Mouse (Mus musculus) CH12.LX (cell line): ENCODE measurements at regions not wholly inside any gene's neighbourhood (a gene's known extent, or its start where the extent isn't known, plus 50 kb on each side); places are given as distances from the start of the nearest gene placed in this dataset.

Experiments used
- DNase-seq: peaks from one replicate; pipeline ENCODE4 v3.0.0-alpha.2; 2013; ENCODE audit errors: extremely low read depth
- H3K27ac ChIP-seq: 2 replicates; pipeline ENCODE4 v1.5.1; 2012; ENCODE audit warnings: low read depth, mild to moderate bottlenecking, control low read depth, moderate library complexity; ENCODE audit not compliant: insufficient read depth
- H3K27me3 ChIP-seq: replicated peaks from 2 replicates; pipeline ENCODE3; 2012; ENCODE audit warnings: inconsistent platforms
- H3K36me3 ChIP-seq, 2 experiments: replicated peaks in 1 of 2; 2 replicates each; pipeline versions ENCODE3 to v1.6.1; 2012; ENCODE audit warnings: inconsistent platforms in 1 of 2, low read length in 1 of 2, mild to moderate bottlenecking in 1 of 2, mixed read lengths in 1 of 2, moderate library complexity in 1 of 2; ENCODE audit not compliant: control insufficient read depth in 1 of 2, insufficient read depth in 1 of 2
- H3K4me1 ChIP-seq, 2 experiments: 2 replicates each; pipeline ENCODE4 v1.6.1; 2012; ENCODE audit warnings: inconsistent platforms in 1 of 2, moderate library complexity in 1 of 2; ENCODE audit not compliant: insufficient read depth in 2 of 2, control insufficient read depth in 1 of 2
- H3K4me2 ChIP-seq: 2 replicates; pipeline ENCODE4 v1.6.1; 2012; ENCODE audit warnings: low read depth, mild to moderate bottlenecking, control low read depth; ENCODE audit not compliant: poor library complexity, insufficient read depth, severe bottlenecking
- H3K4me3 ChIP-seq, 3 experiments: fragments of 150-350 bp in 1 of 3; sonication (generic) in 1 of 3; replicated peaks in 1 of 3; 2 replicates each; pipeline versions ENCODE3 to v1.5.1; 2011 to 2012; ENCODE audit warnings: low read depth in 2 of 3, low read length in 2 of 3, mild to moderate bottlenecking in 2 of 3, moderate library complexity in 2 of 3, control low read depth in 1 of 3, improper control_type of control experiment in 1 of 3, inconsistent platforms in 1 of 3, mixed read lengths in 1 of 3; ENCODE audit not compliant: poor library complexity in 1 of 3
- H3K79me2 ChIP-seq: replicated peaks from 2 replicates; pipeline ENCODE4 v1.6.1; 2012; ENCODE audit warnings: mild to moderate bottlenecking, moderate library complexity; ENCODE audit not compliant: control insufficient read depth, poor library complexity, insufficient read depth, severe bottlenecking; ENCODE audit errors: extremely low read depth
- H3K9ac ChIP-seq: 2 replicates; pipeline ENCODE4 v1.6.1; 2012; ENCODE audit warnings: low read depth, mild to moderate bottlenecking, control low read depth, moderate library complexity; ENCODE audit not compliant: insufficient read depth
- H3K9me3 ChIP-seq: replicated peaks from 2 replicates; pipeline ENCODE3; 2012; ENCODE audit warnings: low read length, inconsistent platforms, mixed read lengths
- CHD2 ChIP-seq: IDR thresholded peaks from 2 replicates; pipeline ENCODE4 v1.6.1; 2011; ENCODE audit warnings: low read length, improper control_type of control experiment
- CTCF ChIP-seq, 2 experiments: IDR thresholded peaks in 1 of 2; conservative IDR thresholded peaks in 1 of 2; 2 replicates each; pipeline ENCODE4 v1.5.1; 2011 to 2012; ENCODE audit warnings: low read depth in 2 of 2, low read length in 2 of 2, improper control_type of control experiment in 1 of 2, inconsistent platforms in 1 of 2, mild to moderate bottlenecking in 1 of 2, moderate library complexity in 1 of 2
- E2F4 ChIP-seq: IDR thresholded peaks from 2 replicates; pipeline ENCODE4 v1.6.1; 2011; ENCODE audit warnings: low read depth, low read length, improper control_type of control experiment; ENCODE audit not compliant: insufficient replicate concordance
- EP300 ChIP-seq: IDR thresholded peaks from 2 replicates; pipeline ENCODE4 v1.6.1; 2011; ENCODE audit warnings: low read length, improper control_type of control experiment
- ETS1 ChIP-seq: conservative IDR thresholded peaks from 2 replicates; pipeline ENCODE4 v1.6.1; 2012; ENCODE audit warnings: low read depth, mild to moderate bottlenecking, inconsistent platforms, low read length, improper control_type of control experiment, moderate library complexity
- JUN ChIP-seq: IDR thresholded peaks from 2 replicates; pipeline ENCODE4 v1.6.1; 2011; ENCODE audit warnings: low read depth, mild to moderate bottlenecking, low read length, improper control_type of control experiment, moderate library complexity; ENCODE audit not compliant: insufficient read depth
- JUND ChIP-seq: conservative IDR thresholded peaks from 2 replicates; pipeline ENCODE4 v1.6.1; 2011; ENCODE audit warnings: low read depth, low read length, improper control_type of control experiment
- KAT2A ChIP-seq: IDR thresholded peaks from 2 replicates; pipeline ENCODE4 v1.6.1; 2012; ENCODE audit warnings: low read length, improper control_type of control experiment, inconsistent platforms; ENCODE audit not compliant: insufficient replicate concordance
- MEF2A ChIP-seq: IDR thresholded peaks from 2 replicates; pipeline ENCODE4 v1.6.1; 2014; ENCODE audit warnings: low read depth, mild to moderate bottlenecking, inconsistent platforms, low read length, improper control_type of control experiment, borderline replicate concordance
- MXI1 ChIP-seq: IDR thresholded peaks from 2 replicates; pipeline ENCODE4 v1.6.1; 2011; ENCODE audit warnings: mild to moderate bottlenecking, low read depth, low read length, improper control_type of control experiment
- MYC ChIP-seq: IDR thresholded peaks from 2 replicates; pipeline ENCODE4 v1.6.1; 2011; ENCODE audit warnings: low read depth, mild to moderate bottlenecking, improper control_type of control experiment, low read length
- NELFE ChIP-seq: IDR thresholded peaks from 2 replicates; pipeline ENCODE4 v1.6.1; 2011; ENCODE audit warnings: low read depth, low read length, improper control_type of control experiment
- POLR2A ChIP-seq: IDR thresholded peaks from 2 replicates; pipeline ENCODE4 v1.6.1; 2011; ENCODE audit warnings: low read depth, mild to moderate bottlenecking, improper control_type of control experiment, low read length
- RAD21 ChIP-seq: IDR thresholded peaks from 2 replicates; pipeline ENCODE4 v1.6.1; 2011; ENCODE audit warnings: low read depth, mild to moderate bottlenecking, low read length, improper control_type of control experiment, moderate library complexity
- RCOR1 ChIP-seq: conservative IDR thresholded peaks from 2 replicates; pipeline ENCODE4 v1.6.1; 2012; ENCODE audit warnings: low read depth, mild to moderate bottlenecking, inconsistent platforms, low read length, improper control_type of control experiment
- SIN3A ChIP-seq: IDR thresholded peaks from 2 replicates; pipeline ENCODE4 v1.6.1; 2012; ENCODE audit warnings: low read length, improper control_type of control experiment, inconsistent platforms
- SMC3 ChIP-seq: IDR thresholded peaks from 2 replicates; pipeline ENCODE4 v1.6.1; 2011; ENCODE audit warnings: low read depth, low read length, improper control_type of control experiment
- TBP ChIP-seq: conservative IDR thresholded peaks from 2 replicates; pipeline ENCODE4 v1.6.1; 2011; ENCODE audit warnings: low read depth, low read length, improper control_type of control experiment
- TCF12 ChIP-seq: IDR thresholded peaks from 2 replicates; pipeline ENCODE4 v1.6.1; 2014; ENCODE audit warnings: low read depth, mild to moderate bottlenecking, inconsistent platforms, low read length, improper control_type of control experiment
- USF1 ChIP-seq: IDR thresholded peaks from 2 replicates; pipeline ENCODE4 v1.6.1; 2014; ENCODE audit warnings: low read depth, mild to moderate bottlenecking, inconsistent platforms, low read length, improper control_type of control experiment
- ZC3H11A ChIP-seq: IDR thresholded peaks from 2 replicates; pipeline ENCODE4 v1.6.1; 2012; ENCODE audit warnings: low read depth, mild to moderate bottlenecking, inconsistent platforms, low read length, improper control_type of control experiment
- ZKSCAN1 ChIP-seq: IDR thresholded peaks from 2 replicates; pipeline ENCODE4 v1.6.1; 2012; ENCODE audit warnings: low read depth, inconsistent platforms, low read length, improper control_type of control experiment, borderline replicate concordance
- ZNF384 ChIP-seq: IDR thresholded peaks from 2 replicates; pipeline ENCODE4 v1.6.1; 2012; ENCODE audit warnings: low read depth, low read length, improper control_type of control experiment, inconsistent platforms
- dilution Hi-C: fragments of 300-500 bp; cut with MboI; formaldehyde crosslinking; loops from 2 replicates; pipeline ENCODE4 v1.14.3; 2020; ENCODE audit warnings: low sequenced_read_pairs; ENCODE audit not compliant: extremely low pct_unique_long_range_greater_than_20kb, extremely low pct_ligation_motif_present
- in situ Hi-C: fragments of 300-500 bp; cut with MboI; formaldehyde crosslinking; loops from 3 replicates; pipeline ENCODE4 v1.14.3; 2019; ENCODE audit warnings: low sequenced_read_pairs, low pct_ligation_motif_present, low pct_unique_long_range_greater_than_20kb, mixed read lengths

DNA sequence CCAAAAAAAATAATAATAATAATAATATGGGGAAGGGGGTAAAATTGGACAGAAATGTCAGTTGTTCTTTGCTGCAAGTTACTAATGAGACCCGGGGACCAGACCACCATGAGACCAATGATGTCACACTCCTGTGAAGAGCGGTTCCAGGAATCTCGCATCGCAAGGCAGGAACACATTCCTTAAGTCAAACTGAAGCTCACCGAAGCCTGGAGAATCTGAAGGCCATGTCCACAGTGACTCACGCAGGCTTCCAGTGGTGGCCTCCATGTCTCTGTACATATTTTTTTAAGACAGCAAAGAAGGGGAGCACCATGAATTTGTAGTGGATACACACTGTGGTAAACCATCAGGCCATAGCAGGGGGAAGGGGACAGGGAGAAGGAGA, 170.1 kb upstream of the Jarid2 start:
- peaks cover 2 to 26% of the 10 kb centered on the region in 2 experiments; a peak in 2 of 4 replicates for H3K4me1 ChIP-seq
- DNase-seq = no peak
- no peak overlapping the region for H3K9ac ChIP-seq
- no peaks in the 10 kb centered on the region for H3K27me3 ChIP-seq
- H3K9me3 ChIP-seq = no peaks in the 10 kb centered on the region
- dilution Hi-C loops (no loop called here), in situ Hi-C loops (no loop called here)
- no peak for TF ChIP-seq ETS1
- no peak for TF ChIP-seq E2F4
- TF ChIP-seq ZNF384 = no peak
- no peak for TF ChIP-seq KAT2A
- TF ChIP-seq JUND = no peak
- TF ChIP-seq RAD21 = no peak
- H3K36me3 ChIP-seq = no peaks in the 10 kb centered on the region
- no peak overlapping the region for H3K4me3 ChIP-seq
- H3K4me2 ChIP-seq = no peak overlapping the region
- H3K79me2 ChIP-seq = no peaks in the 10 kb centered on the region
- no peak overlapping the region for H3K27ac ChIP-seq

DNA sequence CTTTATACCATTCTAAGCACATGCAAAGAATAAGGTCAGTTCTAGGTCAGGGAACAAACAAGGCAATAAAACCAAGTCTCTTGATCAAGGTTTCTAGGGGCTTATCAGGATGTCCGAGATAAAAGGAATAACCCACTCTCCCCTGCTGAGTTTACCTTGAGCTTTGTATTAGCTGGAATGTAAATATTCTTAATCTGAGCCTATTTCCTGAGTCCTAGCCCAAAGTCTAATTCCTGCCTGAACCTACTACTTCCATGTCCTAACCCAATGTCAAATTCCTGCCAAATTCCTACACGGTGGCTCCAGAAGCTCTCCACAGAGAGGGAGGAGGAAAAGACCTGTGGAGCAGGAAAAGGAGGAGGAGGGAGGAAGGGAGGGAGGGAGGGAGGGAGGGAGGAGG, 169.6 kb upstream of the Jarid2 start:
- H3K27me3 ChIP-seq = no peaks in the 10 kb centered on the region
- dilution Hi-C loops = no loop called here
- no peak overlapping the region for H3K4me3 ChIP-seq
- H3K36me3 ChIP-seq = no peaks in the 10 kb centered on the region
- H3K79me2 ChIP-seq = no peaks in the 10 kb centered on the region
- H3K9me3 ChIP-seq = no peaks in the 10 kb centered on the region
- H3K9ac ChIP-seq = no peak overlapping the region
- H3K4me1 ChIP-seq = peaks cover 2 to 25% of the 10 kb centered on the region in 2 experiments; a peak in 2 of 4 replicates
- in situ Hi-C loops = no loop called here
- H3K27ac ChIP-seq = no peak overlapping the region
- TF ChIP-seq SMC3 = no peak
- TF ChIP-seq NELFE = no peak
- TF ChIP-seq MYC = no peak
- no peak for TF ChIP-seq MEF2A
- TF ChIP-seq POLR2A = no peak
- TF ChIP-seq ZC3H11A = no peak
- TF ChIP-seq CTCF (conservative IDR thresholded peaks at IDR 0.05 in 1 of 2, IDR thresholded peaks at IDR 0.05 in 1 of 2; ENCODE audit: low read depth in 2 of 2, low read length in 2 of 2) = no peak
- no peak for TF ChIP-seq ETS1
- TF ChIP-seq TCF12 = no peak
- TF ChIP-seq E2F4 = no peak
- no peak for TF ChIP-seq RCOR1
- no peak for TF ChIP-seq SIN3A
- TF ChIP-seq JUN = no peak
- TF ChIP-seq TBP = no peak
- no peak for TF ChIP-seq USF1
- TF ChIP-seq CHD2 = no peak
- no peak for TF ChIP-seq EP300
- no peak for TF ChIP-seq ZKSCAN1
- no peak for TF ChIP-seq MXI1
- no peak overlapping the region for H3K4me2 ChIP-seq
- no peak for DNase-seq
